Mouse (Mus musculus): ENCODE results near the gene Kcnh7. TPM values are rescaled to one million over a fixed set of nuclear protein-coding genes. Genes with fewer than 3 reads are reported as not detected.
A peak's percentile ranks its signal among the peaks of the same experiment; 100 is the strongest.
"Not testable (repeated sequence)": the region's sequence is repeated elsewhere in the genome, so short reads cannot be mapped to it uniquely, and the experiment has no call there.

Gene Kcnh7
- total RNA-seq, 2 experiments from 2014 or later, result 0.06 to 0.11 TPM

GRCm38 (mm10) chr2:62730671-62731070 is 453.4 kb downstream of the Kcnh7 start:
- intact Hi-C loops (cut with DNase I), result no loop called here
- no peak for DNase-seq

- no peak for DNase-seq
- intact Hi-C loops (cut with DNase I), result no loop called here
These were observed 456.4 kb downstream of the Kcnh7 start for GRCm38 (mm10) chr2:62727732-62728131.

GRCm38 (mm10) chr2:62725946-62726345 is 458.1 kb downstream of the Kcnh7 start:
- intact Hi-C loops (cut with DNase I), result no loop called here
- no peak for DNase-seq

GRCm38 (mm10) chr2:62718411-62718810 is 465.7 kb downstream of the Kcnh7 start:
- no peak for DNase-seq
- intact Hi-C loops (cut with DNase I), result no loop called here

- intact Hi-C loops (cut with DNase I), result no loop called here
These were observed 466.8 kb downstream of the Kcnh7 start for GRCm38 (mm10) chr2:62717270-62717669.

GRCm38 (mm10) chr2:62715260-62715659 is 468.8 kb downstream of the Kcnh7 start:
- intact Hi-C loops (cut with DNase I), result no loop called here
- DNase-seq, result no peak

More at GRCm38 (mm10) chr2:62717270-62717669, 466.8 kb downstream of the Kcnh7 start:
- DNase-seq, result no peak

GRCm38 (mm10) chr2:62714362-62714761 is 469.7 kb downstream of the Kcnh7 start:
- DNase-seq; intact Hi-C loops (cut with DNase I): not testable (repeated sequence)

GRCm38 (mm10) chr2:62709633-62710032 is 474.5 kb downstream of the Kcnh7 start:
- intact Hi-C loops (cut with DNase I), result no loop called here
- DNase-seq, result no peak

GRCm38 (mm10) chr2:62706313-62706712 is 477.8 kb downstream of the Kcnh7 start:
- intact Hi-C loops (cut with DNase I), result no loop called here
- DNase-seq, result no peak

GRCm38 (mm10) chr2:62685934-62686333 is 498.2 kb downstream of the Kcnh7 start:
- no peak for DNase-seq
- intact Hi-C loops (cut with DNase I), result no loop called here

- no peak for DNase-seq
- intact Hi-C loops (cut with DNase I), result no loop called here
These were observed 499.0 kb downstream of the Kcnh7 start for GRCm38 (mm10) chr2:62684989-62685595.

- peak; percentile 5 to 25 for DNase-seq
- intact Hi-C loops (cut with DNase I), result no loop called here
These were observed 502.4 kb downstream of the Kcnh7 start for GRCm38 (mm10) chr2:62681667-62682066.

GRCm38 (mm10) chr2:62672788-62673187 is 511.3 kb downstream of the Kcnh7 start:
- intact Hi-C loops (cut with DNase I), result no loop called here
- DNase-seq, result no peak

GRCm38 (mm10) chr2:62670767-62671166 is 513.3 kb downstream of the Kcnh7 start:
- intact Hi-C loops (cut with DNase I), result no loop called here
- DNase-seq, result no peak

- intact Hi-C loops (cut with DNase I), result no loop called here
- DNase-seq, result no peak
These were observed 513.8 kb downstream of the Kcnh7 start for GRCm38 (mm10) chr2:62670301-62670700.

GRCm38 (mm10) chr2:62669848-62670247 is 514.2 kb downstream of the Kcnh7 start:
- no peak for DNase-seq
- intact Hi-C loops (cut with DNase I), result no loop called here

GRCm38 (mm10) chr2:62665536-62665935 is 518.6 kb downstream of the Kcnh7 start:
- DNase-seq, result no peak
- intact Hi-C loops (cut with DNase I), result no loop called here

GRCm38 (mm10) chr2:62664839-62665238 is 519.2 kb downstream of the Kcnh7 start:
- DNase-seq, result no peak
- intact Hi-C loops (cut with DNase I), result no loop called here

GRCm38 (mm10) chr2:62664135-62664670 is 519.9 kb downstream of the Kcnh7 start, which contains the start of gene Gca:
Gene Gca (plus strand): TSS chr2:62664285.
- peak; percentile 64 to 69 for DNase-seq
- intact Hi-C loops (cut with DNase I), result no loop called here

- intact Hi-C loops (cut with DNase I), result no loop called here
These were observed 521.5 kb downstream of the Kcnh7 start for GRCm38 (mm10) chr2:62662560-62662959.

GRCm38 (mm10) chr2:62660565-62660964 is 523.5 kb downstream of the Kcnh7 start:
- no peak for DNase-seq
- intact Hi-C loops (cut with DNase I), result no loop called here

More at GRCm38 (mm10) chr2:62662560-62662959, 521.5 kb downstream of the Kcnh7 start:
- DNase-seq, result no peak

- no peak for DNase-seq
- intact Hi-C loops (cut with DNase I), result no loop called here
These were observed 528.0 kb downstream of the Kcnh7 start for GRCm38 (mm10) chr2:62656072-62656471.

Measured in heart, postnatal 36 days (tissue).